Mouse (Mus musculus): ENCODE results near the gene Ermp1.
"Not testable (repeated sequence)": the region's sequence is repeated elsewhere in the genome, so short reads cannot be mapped to it uniquely, and the experiment has no call there.

The Ermp1 gene

GRCm38 (mm10) chr19:29603548-29604353, 44.5 kb downstream of the Ermp1 start:
- DNase-seq (ENCODE audit: low spot score in 2 of 2): no peak

- no peak for DNase-seq (ENCODE audit: low spot score in 2 of 2)
Measured at GRCm38 (mm10) chr19:29598981-29599380, 49.2 kb downstream of the Ermp1 start.

GRCm38 (mm10) chr19:29596985-29597384, 51.2 kb downstream of the Ermp1 start:
- DNase-seq (ENCODE audit: low spot score in 2 of 2): no peak

GRCm38 (mm10) chr19:29596276-29596675, 51.9 kb downstream of the Ermp1 start:
- no peak for DNase-seq (ENCODE audit: low spot score in 2 of 2)

GRCm38 (mm10) chr19:29593783-29594182, 54.4 kb downstream of the Ermp1 start:
- not testable (repeated sequence) for DNase-seq (ENCODE audit: low spot score in 2 of 2)

GRCm38 (mm10) chr19:29583734-29584133, 64.5 kb downstream of the Ermp1 start:
- no peak for DNase-seq (ENCODE audit: low spot score in 2 of 2)

- DNase-seq (ENCODE audit: low spot score in 2 of 2): no peak
Measured at GRCm38 (mm10) chr19:29582439-29582838, 65.8 kb downstream of the Ermp1 start.

GRCm38 (mm10) chr19:29566512-29566911, 81.7 kb downstream of the Ermp1 start:
- DNase-seq (ENCODE audit: low spot score in 2 of 2): no peak

GRCm38 (mm10) chr19:29563258-29563779, 84.9 kb downstream of the Ermp1 start:
- DNase-seq (ENCODE audit: low spot score in 2 of 2): peak in 1 of 2 experiments; percentile 62

GRCm38 (mm10) chr19:29562603-29563002, 85.6 kb downstream of the Ermp1 start:
- DNase-seq (ENCODE audit: low spot score in 2 of 2): no peak

- no peak for DNase-seq (ENCODE audit: low spot score in 2 of 2)
Measured at GRCm38 (mm10) chr19:29562166-29562565, 86.0 kb downstream of the Ermp1 start.
